Mouse (Mus musculus) CD4-positive naive resting alpha-beta T cell, adult 76 days (primary cell): ENCODE data around the gene Pced1b. TPM values are rescaled to one million over a fixed set of nuclear protein-coding genes. Genes with fewer than 3 reads are reported as not detected.

Experiments
- total RNA-seq: library from RNA; stranded (reverse); gene quantifications from one replicate; pipeline ENCODE4 v1.2.4, GENCODE M21; 2023

Gene Pced1b
- total RNA-seq: 268 TPM

DNA sequence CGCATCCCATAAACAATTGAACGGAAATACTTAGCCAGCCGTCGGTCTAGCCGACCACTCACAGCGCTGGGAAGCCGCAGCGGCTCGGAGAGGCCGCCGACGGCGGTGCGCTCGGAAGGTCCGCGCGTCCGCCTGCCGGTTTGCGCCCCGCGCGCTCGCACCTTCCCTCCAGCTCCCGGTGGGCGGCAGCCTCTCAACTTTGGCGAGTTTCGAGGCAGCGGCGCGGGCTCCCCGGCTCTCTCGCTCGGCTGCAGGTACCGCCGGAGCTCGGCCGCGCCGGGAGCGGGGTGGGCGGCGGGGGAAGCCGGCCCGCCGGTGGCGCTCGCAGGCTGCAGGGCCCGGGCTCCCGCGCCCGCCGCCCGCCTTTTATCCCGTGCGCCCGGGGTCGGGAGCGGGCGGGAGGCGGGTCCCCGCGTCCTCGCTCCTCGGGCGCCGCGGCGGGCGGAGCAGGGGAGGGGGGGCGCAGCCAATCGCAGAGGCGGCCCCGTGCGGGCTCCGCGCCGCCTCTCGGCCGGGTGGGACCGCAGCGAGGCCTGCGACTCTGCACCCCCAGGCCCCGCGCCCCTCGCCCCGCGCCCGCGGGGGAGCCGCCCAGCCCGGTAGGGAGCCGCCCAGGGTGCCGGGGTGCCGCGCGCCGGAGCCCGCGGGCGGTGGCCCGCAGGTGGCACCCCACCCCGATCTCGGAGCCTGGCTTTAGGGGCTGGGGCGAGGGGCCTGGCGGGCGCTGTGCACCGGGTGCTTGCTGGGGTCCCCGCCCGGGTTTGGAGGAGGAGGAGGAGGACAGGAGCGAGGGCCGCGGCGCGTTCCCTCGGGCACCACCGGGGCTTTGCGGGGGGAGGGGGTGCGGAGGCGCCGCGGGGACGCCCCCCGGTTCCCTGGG lies at the start of gene Pced1b, which contains the start of gene Amigo2:
TSS of gene Pced1b (plus strand) at position 197 of the 880 bp plus-strand sequence.
TSS of gene Amigo2 (minus strand) at position 377 of the 880 bp plus-strand sequence.

Other genes starting within 250 kb of the Pced1b start
- gene Slc38a4, start 191.2 kb upstream of the Pced1b start, total RNA-seq: not detected
- gene Amigo2, start 180 bp downstream of the Pced1b start, total RNA-seq: 35.2 TPM